Mouse (Mus musculus) T-helper 2 cell (primary cell): ENCODE measurements at regions not wholly inside any gene's neighbourhood (a gene's known extent, or its start where the extent isn't known, plus 50 kb on each side); places are given as distances from the start of the nearest gene placed in this dataset.

Experiments
- in situ Hi-C: fragments of 300-600 bp; cut with MboI, MseI; formaldehyde crosslinking; loops from one replicate; pipeline ENCODE4 v1.15.1; 2025; ENCODE audit warnings: high pct_unique_total_duplicates

- in situ Hi-C loops, result no loop called here
These were observed 66.2 kb upstream of the Glrp1 start for GRCm38 (mm10) chr1:88575917-88576669.

- in situ Hi-C loops, result no loop called here
These were observed 65.4 kb upstream of the Glrp1 start for GRCm38 (mm10) chr1:88575291-88575690.

- in situ Hi-C loops, result no loop called here
These were observed 62.3 kb upstream of the Glrp1 start for GRCm38 (mm10) chr1:88572161-88572560.

GRCm38 (mm10) chr1:88568447-88569053 lies 58.7 kb upstream of the Glrp1 start:
- in situ Hi-C loops, result loop anchor here (10.0 kb wide), 1 partner anchor 616 kb away; no protein-coding TSS in a partner anchor

- in situ Hi-C loops, result loop anchor here (10.0 kb wide), 1 partner anchor 618 kb away; no protein-coding TSS in a partner anchor
These were observed 57.3 kb upstream of the Glrp1 start for GRCm38 (mm10) chr1:88567198-88567597.

GRCm38 (mm10) chr1:88566426-88566825 lies 56.6 kb upstream of the Glrp1 start:
- in situ Hi-C loops, result loop anchor here (10.0 kb wide), 1 partner anchor 618 kb away; no protein-coding TSS in a partner anchor

- in situ Hi-C loops, result loop anchor here (5.0 to 10.0 kb wide), 3 partner anchors 88 to 620 kb away; no protein-coding TSS in a partner anchor
These were observed 55.0 kb upstream of the Glrp1 start for GRCm38 (mm10) chr1:88564825-88565224.

GRCm38 (mm10) chr1:88562361-88562760 lies 52.5 kb upstream of the Glrp1 start:
- in situ Hi-C loops, result loop anchor here (5.0 to 10.0 kb wide), 3 partner anchors 85 to 622 kb away; no protein-coding TSS in a partner anchor

GRCm38 (mm10) chr1:88560771-88561170 lies 50.9 kb upstream of the Glrp1 start:
- in situ Hi-C loops, result loop anchor here (5.0 to 10.0 kb wide), 3 partner anchors 83 to 624 kb away; no protein-coding TSS in a partner anchor
